Mouse (Mus musculus): ENCODE data around the gene Ncapd2.

Ncapd2 gene

DNA sequence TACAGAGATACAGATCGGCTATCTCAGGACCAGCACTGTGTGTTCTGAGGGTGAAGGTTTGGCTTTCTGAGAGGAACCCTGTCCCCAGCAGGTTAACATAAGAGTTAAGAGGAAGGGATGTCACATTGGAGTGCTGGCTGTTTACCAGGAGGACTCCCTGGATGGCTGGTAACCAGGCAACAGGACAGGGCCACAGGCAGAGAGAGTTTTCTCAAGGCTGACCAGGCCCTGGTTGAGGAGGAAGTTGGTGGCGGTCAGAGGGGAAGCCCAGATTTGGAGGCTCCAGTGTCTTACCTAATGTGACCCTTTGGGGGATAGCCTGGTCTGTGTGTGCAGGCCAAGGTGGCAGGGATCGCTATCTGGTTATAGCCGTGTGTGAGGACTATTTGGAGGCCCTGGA, 44.7 kb downstream of the Ncapd2 start:
- no peak for DNase-seq (ENCODE audit: low spot score)

- DNase-seq (ENCODE audit: low spot score) = no peak
Measured at GRCm38 (mm10) chr6:125146148-125146547, 45.4 kb downstream of the Ncapd2 start.

DNA sequence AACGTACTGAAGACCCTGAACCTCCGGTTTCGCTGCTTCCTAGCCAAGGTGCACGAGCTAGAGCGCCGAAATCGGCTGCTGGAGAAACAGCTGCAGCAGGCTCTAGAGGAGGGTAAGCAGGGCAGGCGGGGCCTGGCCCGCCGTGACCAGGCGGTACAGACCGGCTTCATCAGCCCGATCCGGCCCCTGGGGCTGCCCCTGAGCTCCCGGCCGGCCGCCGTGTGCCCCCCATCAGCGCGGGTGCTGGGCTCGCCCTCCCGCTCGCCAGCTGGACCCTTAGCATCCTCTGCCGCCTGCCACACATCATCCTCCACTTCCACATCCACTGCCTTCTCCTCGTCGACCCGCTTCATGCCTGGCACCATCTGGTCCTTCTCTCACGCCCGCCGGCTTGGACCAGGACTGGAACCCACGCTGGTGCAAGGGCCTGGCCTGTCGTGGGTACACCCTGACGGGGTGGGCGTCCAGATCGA, 46.0 kb downstream of the Ncapd2 start:
- DNase-seq (ENCODE audit: low spot score) = no peak

- peak; percentile 95 for DNase-seq (ENCODE audit: low spot score)
Measured at GRCm38 (mm10) chr6:125145001-125145400, 46.5 kb downstream of the Ncapd2 start, which contains the start of gene Iffo1. Gene Iffo1 (plus strand): TSS chr6:125145241.

- DNase-seq (ENCODE audit: low spot score) = no peak
Measured at GRCm38 (mm10) chr6:125143904-125144303, 47.6 kb downstream of the Ncapd2 start.

DNA sequence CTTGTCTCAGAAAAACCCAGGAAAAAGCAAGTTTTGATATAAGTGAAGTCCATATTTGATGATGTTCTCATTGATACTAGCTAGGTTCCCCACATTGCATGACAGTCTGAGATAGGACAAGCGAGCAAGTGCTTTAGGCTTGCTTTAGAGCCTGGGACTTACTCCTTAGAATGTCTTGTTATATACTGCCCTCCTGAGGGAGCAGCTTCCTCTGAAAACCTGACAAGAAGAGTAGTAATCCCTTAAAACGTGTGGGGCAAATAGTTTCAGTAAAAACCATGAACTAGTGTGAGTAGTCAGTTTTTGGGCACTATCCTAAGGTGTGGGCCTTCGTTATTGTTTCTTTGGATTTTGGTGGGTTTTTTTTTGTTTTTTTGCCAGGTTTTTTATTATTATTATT, 48.4 kb downstream of the Ncapd2 start:
- no peak for DNase-seq (ENCODE audit: low spot score)

DNA sequence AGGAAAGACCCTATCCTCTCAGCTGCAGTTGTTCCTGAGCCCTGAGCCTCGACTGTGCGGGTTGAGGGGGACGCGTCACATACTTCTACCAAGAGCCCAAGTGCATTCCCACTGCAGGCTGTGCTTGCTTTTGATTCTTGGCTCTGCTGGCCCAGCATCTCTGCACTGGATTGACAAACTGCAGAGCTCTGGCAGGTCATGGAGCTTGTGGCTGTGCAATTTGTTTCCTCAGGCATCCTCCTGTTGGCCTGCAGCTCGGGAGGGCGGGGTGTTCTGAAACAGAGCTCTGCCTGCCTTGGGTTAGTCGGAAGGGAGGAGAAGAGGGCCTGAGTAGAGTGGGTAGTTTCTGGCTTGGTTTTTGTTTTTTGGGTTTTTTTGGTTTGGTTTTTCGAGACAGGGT, 49.1 kb downstream of the Ncapd2 start:
- no peak for DNase-seq (ENCODE audit: low spot score)

- DNase-seq (ENCODE audit: low spot score) = no peak
Measured at GRCm38 (mm10) chr6:125139747-125140146, 51.8 kb downstream of the Ncapd2 start.

DNA sequence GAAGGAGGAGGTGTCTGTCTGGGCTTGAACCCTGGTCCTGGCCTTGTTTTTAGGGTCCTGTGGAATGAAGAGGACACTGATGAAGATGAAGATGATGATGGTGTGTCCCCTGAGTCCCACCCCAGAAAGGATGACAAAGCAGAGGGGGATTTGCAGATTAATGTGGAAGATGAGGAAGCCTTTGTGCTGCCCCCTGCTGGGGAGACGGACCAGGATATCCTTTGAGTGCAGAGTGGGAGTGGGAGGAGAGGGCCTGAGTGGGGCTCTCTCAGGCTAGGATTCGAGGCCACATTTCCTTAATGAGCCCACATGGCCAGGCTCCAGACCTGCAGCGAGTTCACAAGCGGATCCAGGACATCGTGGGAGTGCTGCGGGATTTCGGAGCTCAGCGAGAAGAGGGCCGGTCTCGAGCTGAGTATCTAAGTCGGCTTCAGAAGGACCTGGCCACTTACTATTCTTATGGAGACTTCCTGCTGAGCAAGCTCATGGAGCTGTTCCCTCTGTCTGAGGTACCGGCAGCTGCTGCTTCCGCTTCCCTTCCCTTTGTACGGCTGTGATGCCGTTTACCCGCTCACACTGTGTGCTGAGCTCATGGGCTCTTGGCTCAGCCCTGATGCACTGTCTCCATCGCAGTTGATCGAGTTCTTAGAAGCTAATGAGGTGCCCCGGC, 54.4 kb downstream of the Ncapd2 start:
- no peak for DNase-seq (ENCODE audit: low spot score)

- no peak for DNase-seq (ENCODE audit: low spot score)
Measured at GRCm38 (mm10) chr6:125132470-125132869, 59.0 kb downstream of the Ncapd2 start.

- DNase-seq (ENCODE audit: low spot score) = peak; percentile 68
Measured at GRCm38 (mm10) chr6:125131302-125132156, 60.0 kb downstream of the Ncapd2 start, which contains the start of gene Nop2. Gene Nop2 (plus strand): TSS chr6:125131909.

- DNase-seq (ENCODE audit: low spot score) = no peak
Measured at GRCm38 (mm10) chr6:125129710-125130402, 61.6 kb downstream of the Ncapd2 start.

DNA sequence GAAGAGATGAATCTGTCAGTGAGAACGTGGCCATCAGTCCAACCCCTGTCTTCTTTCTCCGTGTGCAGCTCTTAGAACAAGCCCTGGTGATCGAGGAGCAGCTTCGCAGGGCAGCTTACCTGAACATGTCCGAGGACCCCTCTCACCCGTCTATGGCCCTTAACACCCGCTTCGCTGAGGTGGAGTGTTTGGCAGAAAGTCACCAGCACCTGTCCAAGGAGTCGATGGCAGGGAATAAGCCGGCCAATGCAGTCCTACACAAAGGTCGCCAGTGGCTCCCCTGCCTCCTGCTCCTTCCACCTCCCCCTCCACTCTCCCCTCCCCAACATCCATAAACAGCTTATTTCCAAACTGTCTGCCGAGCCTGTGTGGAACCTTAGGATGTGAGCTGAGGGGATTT, 62.8 kb downstream of the Ncapd2 start:
- DNase-seq (ENCODE audit: low spot score) = no peak

GRCm38 (mm10) chr6:125119387-125119786, 72.1 kb downstream of the Ncapd2 start:
- DNase-seq (ENCODE audit: low spot score) = no peak
